Mouse (Mus musculus): ENCODE data around the gene Urm1.

Gene Urm1

GRCm38 (mm10) chr2:29827709-29828024 is 7.8 kb downstream of the Urm1 start:
- DNase-seq (ENCODE audit: low read depth, low spot score) = no peak

DNA sequence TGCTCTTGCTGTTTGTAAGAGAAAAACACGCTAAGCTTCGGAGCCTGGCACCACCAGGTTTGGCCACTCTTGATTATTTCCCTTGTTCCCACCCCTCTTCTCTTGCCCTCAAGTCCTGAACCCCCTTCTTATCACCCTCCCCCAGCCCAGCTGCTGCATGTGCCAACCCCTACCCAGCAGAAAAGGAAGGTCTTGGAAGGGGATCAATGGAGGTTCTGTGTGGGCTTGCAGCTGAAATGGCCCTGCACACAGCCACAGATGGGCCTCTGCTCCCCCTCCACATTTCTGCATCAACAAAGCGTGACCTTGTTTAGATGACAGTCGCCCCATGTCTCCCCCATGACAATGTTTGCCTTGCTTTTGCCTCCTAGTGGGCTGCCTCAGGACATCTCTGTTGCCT is 11.2 kb downstream of the Urm1 start:
- no peak for DNase-seq (ENCODE audit: low read depth, low spot score)

- no peak for DNase-seq (ENCODE audit: low read depth, low spot score)
Measured at GRCm38 (mm10) chr2:29833796-29834195, 13.9 kb downstream of the Urm1 start.

- DNase-seq (ENCODE audit: low read depth, low spot score) = no peak
Measured at GRCm38 (mm10) chr2:29835391-29835899, 15.6 kb downstream of the Urm1 start.

- no peak for DNase-seq (ENCODE audit: low read depth, low spot score)
Measured at GRCm38 (mm10) chr2:29839460-29839859, 19.6 kb downstream of the Urm1 start.

GRCm38 (mm10) chr2:29843231-29844105 is 23.6 kb downstream of the Urm1 start:
- DNase-seq (ENCODE audit: low read depth, low spot score) = no peak

DNA sequence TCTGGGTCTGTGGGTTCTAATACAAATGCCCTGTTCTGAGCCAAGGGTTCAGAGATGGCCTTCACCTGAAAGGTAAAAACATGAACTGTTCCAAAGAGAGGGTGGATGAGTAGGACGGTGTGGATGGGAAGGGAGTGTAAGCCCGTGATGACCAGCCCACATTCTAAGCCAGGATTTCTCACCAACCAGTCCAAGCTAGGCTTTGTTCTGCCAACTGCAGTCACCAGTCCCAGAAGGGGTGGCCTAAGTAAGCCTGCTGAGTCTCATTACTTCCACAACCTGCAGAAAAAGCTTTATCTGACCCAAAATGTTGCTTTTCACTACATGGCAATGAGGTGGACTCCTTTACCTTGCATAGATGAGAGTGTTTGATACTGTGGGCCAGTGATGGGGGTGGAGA is 24.2 kb downstream of the Urm1 start:
- no peak for DNase-seq (ENCODE audit: low read depth, low spot score)

- DNase-seq (ENCODE audit: low read depth, low spot score) = no peak
Measured at GRCm38 (mm10) chr2:29844661-29845060, 24.8 kb downstream of the Urm1 start.

DNA sequence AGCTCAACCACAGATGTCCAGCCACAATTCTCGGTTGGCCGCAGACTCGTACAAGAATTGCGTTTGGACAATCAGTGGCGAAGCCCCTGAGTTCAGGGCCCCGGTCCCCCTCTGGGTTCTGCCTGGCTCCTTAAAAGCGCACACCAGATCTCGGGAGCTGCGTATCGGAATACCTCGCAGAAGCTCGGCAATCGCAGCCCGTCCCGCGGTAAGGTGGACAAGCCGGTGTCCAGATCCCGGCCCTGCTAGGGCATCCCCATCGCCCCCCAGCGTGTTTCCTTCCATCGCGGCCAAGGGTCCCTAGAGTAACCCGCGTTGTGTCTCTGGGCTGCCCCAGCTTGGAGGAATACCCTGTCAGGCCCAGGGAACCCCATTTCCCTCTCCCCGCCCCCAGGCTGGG is 25.8 kb downstream of the Urm1 start:
- no peak for DNase-seq (ENCODE audit: low read depth, low spot score)

DNA sequence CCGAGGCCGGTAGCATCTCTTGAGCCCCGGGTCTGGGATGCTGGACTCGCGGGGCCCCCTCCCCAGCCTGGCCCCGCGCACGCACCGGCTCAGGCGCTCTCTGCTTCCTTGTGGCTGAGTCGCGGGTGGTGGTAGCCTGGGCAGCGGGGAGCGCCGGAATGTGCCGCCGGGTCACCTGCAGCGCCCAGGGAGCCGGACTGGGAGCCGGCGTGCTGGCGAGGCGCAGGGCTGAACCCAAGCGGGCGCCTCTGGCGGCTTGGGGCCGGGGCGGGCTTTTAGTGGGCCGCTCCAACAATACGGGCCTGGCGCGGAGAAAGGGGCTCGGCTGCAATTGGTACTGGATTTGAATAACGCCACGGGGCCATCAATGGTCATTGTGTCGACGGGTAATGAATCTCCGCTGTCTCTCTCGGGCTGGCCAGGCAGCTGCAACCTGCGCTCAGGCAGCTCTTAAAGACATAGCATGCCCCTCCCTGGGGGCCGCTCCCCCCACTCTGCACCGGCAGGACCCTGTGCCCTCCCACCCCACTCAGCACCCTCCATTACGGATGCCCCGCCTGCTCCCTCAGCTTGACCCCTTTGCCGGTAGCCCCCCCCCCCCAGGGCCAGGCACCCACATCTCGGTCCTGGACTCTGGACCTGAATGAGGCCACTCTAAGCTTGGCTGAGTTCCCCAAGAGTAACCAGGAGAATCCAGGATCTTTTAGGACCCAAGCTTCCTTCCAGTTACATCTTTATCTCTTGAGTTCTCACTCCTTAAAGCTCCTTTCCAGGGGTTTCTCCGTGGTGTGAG is 26.4 kb downstream of the Urm1 start:
- no peak for DNase-seq (ENCODE audit: low read depth, low spot score)

- no peak for DNase-seq (ENCODE audit: low read depth, low spot score)
Measured at GRCm38 (mm10) chr2:29846911-29847310, 27.0 kb downstream of the Urm1 start.

DNA sequence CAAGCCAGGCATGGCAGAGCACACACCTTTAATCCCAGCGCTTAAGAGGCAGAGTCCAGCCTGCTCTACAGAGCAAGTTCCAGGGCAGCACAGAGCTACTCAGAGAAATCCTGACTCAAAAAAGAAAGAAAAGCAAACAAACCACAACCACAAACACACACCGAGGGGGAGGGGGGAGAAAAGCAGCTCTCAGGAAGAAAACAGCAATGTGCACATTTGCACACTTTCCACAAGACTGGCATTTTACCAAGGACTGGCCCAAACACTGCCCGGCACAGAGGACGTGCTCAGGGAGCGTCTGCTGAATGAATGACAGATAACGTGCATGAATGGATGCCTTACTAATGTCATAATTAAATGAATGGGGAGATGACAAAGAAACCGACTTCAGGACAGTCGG is 29.2 kb downstream of the Urm1 start:
- DNase-seq (ENCODE audit: low read depth, low spot score) = no peak

GRCm38 (mm10) chr2:29849841-29850480 is 30.1 kb downstream of the Urm1 start:
- DNase-seq (ENCODE audit: low read depth, low spot score) = peak; percentile 24

GRCm38 (mm10) chr2:29852957-29853485 is 33.1 kb downstream of the Urm1 start:
- no peak for DNase-seq (ENCODE audit: low read depth, low spot score)

GRCm38 (mm10) chr2:29853736-29854135 is 33.9 kb downstream of the Urm1 start:
- no peak for DNase-seq (ENCODE audit: low read depth, low spot score)

- DNase-seq (ENCODE audit: low read depth, low spot score) = no peak
Measured at GRCm38 (mm10) chr2:29855585-29856210, 35.8 kb downstream of the Urm1 start.

- DNase-seq (ENCODE audit: low read depth, low spot score) = no peak
Measured at GRCm38 (mm10) chr2:29856451-29857260, 36.8 kb downstream of the Urm1 start.

- no peak for DNase-seq (ENCODE audit: low read depth, low spot score)
Measured at GRCm38 (mm10) chr2:29857341-29857740, 37.5 kb downstream of the Urm1 start.

DNA sequence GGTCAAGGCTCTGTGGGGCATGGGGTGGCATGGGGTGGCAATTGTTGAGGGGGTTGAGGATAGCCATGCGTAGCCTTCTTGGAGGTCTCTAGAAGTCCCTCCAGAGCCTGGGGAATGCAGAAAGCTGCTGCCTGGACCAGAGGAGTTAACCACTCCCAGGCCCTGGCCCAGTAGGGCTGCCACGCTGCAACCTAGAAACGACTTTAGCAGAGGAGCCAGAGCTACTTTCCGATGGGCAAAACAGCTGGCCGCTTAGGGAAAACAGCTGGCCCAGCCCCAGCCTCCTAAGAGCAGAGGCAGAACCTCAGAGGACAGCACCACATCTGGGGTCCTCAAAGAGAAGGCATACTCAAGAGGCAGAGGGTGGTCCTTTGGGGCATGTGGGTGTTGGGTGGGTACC is 38.1 kb downstream of the Urm1 start:
- no peak for DNase-seq (ENCODE audit: low read depth, low spot score)

DNA sequence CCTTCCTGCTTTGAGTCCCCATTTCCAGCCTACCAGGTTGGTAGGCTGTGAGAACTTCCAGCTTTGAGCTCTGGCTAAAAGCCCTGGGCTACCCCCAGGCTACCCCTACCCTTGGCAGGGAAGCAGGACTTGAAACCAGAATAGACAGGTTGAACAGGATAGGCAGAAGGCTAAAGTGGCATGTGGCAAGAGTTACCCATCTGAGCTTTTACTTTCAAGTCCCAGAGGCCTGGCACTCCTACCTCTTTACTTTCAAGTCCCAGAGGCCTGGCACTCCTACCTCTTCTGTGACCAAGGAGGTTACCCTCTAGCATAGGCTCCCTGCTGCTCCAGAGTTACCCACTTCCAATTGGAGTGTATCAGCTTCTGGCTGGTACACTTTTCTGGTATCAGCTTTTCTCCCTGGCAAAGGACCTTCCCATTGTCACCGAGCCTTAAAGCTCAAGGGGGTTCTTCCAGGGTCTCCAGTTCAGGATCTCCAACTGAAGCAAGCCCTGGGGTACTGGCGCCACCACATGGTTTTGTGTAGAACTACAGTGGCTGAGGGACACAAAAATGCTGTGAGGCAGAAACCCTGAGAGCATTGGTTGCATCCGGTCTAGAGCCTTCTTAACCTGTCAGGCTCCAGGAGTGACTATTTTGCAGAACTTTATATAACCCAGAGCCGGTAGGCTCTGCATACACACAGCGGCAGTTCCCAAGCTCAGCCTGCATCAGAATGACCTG is 39.0 kb downstream of the Urm1 start:
- DNase-seq (ENCODE audit: low read depth, low spot score) = peak; percentile 63

All from CD4-positive, CD25-positive, alpha-beta regulatory T cell, adult 2 months (primary cell).